Mouse (Mus musculus) ovary, adult 18-20 months (tissue): ENCODE results near the gene Sohlh2.
"Not testable (repeated sequence)": the region's sequence is repeated elsewhere in the genome, so short reads cannot be mapped to it uniquely, and the experiment has no call there.

Experiments
- DNase-seq: peaks from one replicate; pipeline ENCODE4 v3.0.0; 2022; ENCODE audit warnings: low spot score, mixed read lengths

Gene Sohlh2

DNA sequence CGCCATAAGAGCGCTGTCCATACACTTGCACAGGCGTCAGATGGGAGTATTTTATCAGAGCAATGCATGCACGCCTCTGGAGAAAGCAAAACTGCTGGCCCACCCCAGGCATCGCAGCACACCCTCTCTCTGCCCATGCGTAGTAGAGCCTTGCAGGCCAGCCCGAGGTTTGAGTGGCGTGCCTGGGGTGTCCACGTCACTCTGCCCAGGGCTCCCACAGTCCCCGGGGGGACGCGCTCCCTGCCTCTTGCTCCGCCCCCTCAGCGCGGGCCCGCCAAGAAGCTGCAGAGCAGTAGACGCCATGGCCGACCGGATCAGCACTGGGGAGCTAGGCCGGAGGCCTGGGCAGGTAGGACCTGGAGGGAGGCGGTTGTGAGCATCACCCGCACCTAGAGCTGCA is at the start of gene Sohlh2:
Gene Sohlh2 (plus strand): TSS at position 263 of the 400 bp plus-strand sequence.
- DNase-seq, result no peak

DNA sequence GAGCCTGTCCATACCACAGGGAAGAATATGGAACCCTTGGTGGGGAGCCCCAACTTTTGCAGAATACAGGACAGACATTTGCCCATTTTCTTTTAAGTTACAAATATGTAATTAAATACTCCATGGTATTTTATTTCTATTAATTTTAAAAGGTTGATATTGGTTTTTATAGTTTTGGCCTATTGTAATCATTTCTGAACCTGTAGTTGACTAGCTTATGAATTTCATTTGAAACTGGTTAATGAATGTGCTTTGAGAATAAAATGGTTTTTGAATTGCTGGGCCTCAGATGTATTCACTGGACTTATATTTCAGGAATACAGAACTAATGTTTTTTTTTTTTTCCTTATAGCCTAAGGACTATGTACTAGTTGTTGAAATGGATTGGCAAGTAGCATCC is 44.8 kb upstream of the Sohlh2 start, which contains the start of gene Ccdc169:
Gene Ccdc169 (plus strand): TSS at position 301 of the 400 bp plus-strand sequence.
- DNase-seq, result no peak

DNA sequence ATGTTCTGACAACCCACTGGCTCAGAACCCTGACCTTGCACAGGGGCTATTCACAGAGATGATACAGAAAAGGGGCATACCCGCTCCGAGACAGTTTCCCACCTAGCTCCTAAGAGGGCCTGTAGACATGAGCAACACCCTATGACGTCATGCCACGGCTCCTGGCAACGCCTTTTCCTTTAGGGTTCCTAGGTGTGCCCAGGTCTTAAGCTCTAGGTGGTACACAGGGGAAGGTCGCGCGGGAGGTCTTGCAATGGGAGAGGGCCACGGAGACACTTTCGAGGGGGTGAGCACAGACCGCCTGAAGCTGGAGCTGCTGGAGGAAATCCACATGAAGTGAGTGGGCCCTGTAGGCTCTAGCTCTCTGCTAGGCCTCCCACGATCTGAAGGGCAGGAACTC is 42.0 kb upstream of the Sohlh2 start:
- DNase-seq, result no peak

DNA sequence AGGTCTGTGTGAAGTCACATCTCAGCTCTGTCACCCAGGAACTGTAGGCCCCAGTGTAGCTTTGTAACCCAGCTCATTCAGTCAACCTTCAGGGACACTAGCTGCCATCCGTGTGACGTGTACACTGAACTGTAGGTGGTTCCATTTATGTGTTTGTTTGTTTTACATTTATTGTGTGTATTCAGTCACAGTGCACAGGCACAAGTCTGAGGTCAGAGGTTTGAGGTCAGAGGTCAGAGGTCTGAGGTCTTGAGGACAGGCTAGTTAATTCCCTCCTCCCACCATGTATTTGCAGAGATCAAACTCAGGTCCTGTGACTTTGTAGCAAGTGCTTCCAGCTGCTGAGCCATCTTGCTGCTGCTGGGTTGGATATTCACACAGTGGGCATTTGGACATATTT is 40.4 kb upstream of the Sohlh2 start:
- no peak for DNase-seq

DNA sequence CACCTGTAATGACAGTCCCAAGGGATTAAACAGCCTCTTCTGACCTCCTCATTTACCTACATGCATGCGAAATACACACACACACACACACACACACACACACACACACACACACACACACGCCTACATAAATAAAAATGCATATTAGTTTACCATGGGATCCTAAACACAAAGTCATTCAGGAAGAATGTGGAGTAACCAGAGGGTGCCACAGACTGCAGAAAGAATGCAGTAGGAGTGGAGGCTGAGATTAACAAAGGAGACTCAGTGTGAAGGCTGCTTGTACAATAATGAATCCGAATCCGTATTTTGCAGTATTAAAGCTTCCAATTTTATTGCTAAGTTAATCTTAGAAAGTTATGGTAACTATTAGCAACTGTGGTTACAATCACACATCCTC is 36.9 kb upstream of the Sohlh2 start:
- DNase-seq, result no peak

DNA sequence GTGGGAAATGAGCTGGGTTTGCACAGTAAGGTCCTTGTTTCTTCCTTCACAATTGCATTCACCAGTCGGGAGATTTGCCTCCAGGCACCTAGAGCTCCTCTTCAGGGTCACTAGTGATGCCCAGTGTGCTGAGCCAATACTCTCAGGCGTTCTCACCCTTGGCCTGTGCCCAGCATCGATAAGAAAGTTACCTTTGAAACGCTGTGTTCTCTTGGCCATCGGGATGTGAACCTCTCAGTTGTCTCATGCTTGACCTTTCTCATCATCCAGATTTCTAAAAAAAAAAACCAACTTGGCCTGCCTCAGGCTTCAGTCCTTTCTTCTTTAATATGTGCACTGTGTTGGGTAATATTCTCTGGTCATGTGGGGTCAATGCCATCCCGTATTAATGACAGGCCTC is 35.4 kb upstream of the Sohlh2 start:
- peak; percentile 23 for DNase-seq

DNA sequence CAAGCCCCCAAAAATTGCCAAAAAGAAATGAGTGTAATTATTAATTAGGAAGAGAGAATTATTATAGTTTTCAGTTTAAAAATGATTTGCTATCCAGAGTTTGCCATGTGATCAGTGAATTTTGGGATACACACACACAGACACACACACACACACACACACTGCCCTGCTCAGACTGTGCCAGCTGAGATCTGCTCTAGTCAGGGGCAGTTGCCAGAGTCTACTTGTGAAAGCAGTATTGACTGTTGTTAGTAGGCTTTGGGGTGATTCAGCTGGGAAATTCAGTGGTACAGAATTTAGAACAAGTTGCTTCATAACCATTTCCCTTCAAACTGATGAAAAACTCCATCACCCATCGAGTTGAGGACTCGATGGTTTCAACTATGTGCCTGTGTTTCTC is 34.7 kb upstream of the Sohlh2 start:
- no peak for DNase-seq

DNA sequence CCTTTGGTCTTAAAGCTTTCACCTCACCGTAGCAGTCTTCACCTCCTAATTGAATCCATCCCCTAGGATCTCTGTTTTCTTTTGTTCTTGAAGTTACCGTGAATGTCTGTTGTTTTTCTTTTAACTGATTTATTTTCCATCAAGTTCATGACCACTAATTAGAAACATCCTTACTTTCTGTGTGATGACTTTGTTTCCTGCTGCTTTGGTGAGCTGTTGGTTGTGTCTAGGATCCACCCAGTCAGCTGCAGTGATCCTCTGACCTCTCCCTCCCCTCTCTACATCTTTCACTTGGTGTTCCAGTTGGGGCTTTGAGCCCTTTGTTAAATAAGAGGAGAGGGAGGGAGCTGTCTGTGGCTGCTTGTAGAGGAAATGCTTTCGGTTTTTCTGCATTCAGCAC is 33.7 kb upstream of the Sohlh2 start:
- DNase-seq, result no peak

DNA sequence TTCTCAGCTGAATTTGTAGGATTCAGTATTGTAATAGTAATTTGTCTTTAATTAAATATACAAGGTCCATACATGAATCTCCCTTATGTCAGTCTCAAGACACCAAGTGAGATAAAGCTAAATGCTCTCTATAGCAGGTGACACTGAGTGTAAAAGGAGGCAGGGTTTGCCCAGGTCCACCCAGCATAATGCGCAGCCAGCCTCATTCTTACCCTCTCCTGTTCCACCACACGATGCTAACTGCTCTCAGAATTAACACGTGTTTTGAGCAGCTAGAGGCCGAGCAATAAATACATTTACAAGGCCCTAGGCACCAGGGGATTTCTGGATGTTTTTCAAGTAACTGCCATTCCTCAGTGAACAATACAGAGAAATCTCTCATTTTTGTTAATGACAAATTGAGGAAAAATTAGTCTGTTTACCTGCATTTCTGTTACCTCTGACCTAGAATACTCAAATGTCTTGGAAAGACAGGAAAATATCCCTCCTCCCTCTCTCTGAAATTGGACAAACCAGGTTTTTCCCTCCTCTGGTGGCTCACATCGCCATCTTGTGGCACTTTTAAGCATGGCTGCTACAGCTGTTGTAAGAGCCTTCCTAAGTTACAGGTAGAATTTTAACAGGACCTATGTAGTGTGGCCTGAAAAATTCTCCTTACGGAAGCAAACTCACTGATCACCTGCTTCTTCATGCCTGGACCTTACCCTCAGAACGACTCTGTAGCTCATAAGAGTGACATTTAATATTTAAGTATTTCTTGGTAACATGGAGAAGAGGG is 30.0 kb upstream of the Sohlh2 start:
- no peak for DNase-seq

DNA sequence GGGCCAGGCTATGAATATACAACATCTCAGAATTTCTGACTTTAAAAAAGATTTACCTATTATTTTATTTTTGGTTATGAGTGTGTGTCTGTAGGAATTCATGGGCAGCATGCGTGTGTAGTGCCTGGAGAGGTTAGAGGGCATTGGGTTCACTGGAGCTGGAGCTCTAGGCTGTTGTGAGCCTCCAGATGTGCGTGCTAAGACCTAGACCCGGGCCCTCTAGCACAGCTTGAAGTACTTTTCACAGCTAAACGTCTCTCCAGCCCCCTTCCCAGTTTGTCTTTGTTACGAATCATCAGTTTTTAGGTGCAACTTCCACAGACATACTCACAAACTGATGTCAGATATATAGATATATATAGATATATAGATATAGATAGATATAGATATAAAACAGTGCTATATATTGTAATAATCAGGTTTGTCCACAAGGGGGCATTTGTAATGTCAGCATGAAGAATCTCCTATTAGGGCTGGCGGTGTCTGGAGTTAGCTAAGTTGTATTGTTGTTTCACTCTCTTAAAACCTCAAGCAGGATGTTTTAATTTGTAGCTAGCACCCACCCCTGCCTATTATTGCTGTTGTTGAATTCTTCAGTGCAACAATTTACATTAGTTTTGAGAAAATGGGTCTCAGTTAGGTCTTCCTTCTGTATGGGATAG is 29.0 kb upstream of the Sohlh2 start:
- no peak for DNase-seq

DNA sequence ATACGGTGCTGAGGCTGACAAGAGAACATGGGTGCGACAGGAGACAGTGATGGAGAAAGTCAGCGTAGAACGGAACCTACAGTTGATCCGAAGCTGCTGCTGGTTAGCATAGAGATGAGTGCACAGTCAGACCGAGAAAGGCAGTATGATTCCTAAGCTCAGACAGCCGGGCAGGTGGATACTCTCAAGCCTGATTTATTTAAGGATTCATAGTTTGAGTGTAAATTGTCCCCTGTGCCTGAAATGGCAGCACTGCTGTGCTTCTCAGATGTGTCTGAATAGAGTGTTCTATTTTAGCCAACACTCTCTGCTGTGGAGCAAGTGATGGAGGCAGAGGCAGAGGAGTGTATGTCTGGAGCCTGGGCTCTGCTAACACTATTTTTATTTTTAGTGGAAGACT is 27.7 kb upstream of the Sohlh2 start:
- no peak for DNase-seq

DNA sequence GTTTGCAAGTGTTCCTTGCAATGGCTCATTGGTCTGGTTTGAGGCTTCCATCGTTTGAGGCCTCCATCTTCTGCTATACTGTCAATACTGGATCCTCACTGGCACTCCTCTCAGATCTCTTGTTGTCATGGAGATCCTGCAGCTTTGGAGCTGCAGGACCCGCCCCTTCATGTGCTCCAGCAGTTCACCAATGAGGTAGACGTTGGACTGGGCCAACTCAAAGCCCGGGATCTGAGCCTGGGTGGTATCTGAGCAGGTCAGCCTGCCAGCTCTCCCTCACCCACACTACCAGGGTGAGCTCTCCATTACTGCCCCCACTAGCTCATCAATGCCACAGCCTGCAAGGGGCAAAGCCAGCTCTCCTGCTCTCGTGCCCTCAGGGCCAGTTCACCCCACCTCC is 24.4 kb upstream of the Sohlh2 start:
- no peak for DNase-seq

DNA sequence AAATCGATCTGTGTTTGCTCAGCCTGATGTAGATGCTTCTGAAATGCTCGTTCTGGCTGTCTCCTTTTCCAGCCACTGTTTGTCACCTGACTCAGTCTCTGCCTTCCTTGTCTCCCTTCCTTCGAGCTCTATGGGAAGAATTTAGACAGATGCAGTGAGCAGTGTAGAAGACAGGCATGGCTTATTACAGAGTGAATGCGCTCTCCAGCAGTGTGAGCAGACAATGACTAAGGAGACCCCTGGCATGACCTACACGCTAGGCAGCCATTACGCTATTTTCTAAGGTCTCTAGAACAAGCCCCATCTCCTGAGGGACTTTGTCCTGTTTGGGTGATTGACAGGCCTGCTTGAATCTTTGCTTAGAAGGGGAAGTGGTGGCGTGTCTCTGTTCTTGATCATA is 20.7 kb upstream of the Sohlh2 start:
- DNase-seq, result no peak

DNA sequence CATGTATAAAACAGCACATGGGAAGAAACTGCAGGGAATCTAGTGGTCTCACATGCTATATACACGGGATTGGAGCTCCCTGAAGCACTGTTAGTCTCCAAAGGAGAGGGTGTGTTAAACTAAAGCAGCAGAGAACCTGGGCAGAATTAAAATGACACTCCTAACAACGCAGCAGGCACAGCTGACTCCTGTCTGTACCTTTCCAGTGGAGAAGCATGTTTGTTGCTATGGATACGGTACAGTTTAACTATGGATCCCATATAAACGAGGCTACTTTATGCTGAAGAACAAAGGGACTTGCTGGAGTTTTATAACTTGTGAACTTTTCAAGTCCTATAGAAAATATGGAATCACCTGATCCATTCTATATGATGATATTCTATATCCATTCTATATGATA is 18.3 kb upstream of the Sohlh2 start:
- DNase-seq, result no peak

DNA sequence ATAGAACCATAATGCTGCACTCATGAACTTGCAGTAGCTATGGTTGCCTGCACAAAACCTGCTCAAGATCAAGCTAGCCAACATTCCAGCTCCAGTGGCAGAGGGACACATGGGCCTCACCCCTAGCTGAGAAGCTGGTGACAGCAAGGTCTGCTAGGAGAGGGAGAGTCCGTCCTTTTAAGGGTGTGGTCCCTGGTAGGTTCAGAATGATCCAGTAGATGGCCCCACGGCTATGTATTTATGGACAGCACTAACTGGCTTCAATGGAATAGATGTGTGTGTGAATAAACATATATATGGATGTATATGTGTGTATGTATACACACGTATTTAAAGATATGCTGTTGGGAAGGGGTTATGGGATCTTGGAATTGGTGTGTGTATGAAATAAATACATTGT is 9.3 kb upstream of the Sohlh2 start:
- no peak for DNase-seq

DNA sequence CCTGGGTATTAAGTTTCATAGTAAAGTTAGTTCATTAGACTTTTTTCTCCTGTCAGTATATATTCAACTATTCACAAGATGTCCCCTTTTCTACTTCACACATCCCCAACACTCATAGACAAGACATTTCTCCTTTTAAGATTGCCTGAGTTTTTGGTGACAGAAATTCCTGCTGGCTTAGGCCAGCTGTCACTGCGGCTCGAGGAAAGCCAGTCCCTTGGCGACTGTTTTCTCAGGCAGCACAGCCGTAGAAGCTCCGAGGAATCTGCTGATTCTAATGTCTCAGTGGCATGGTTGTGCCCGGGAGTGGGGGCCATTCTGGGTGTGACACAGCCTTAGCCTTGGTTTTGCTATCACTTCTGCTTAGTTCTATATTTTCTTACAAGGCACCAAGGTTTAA is 4.6 kb upstream of the Sohlh2 start:
- no peak for DNase-seq

DNA sequence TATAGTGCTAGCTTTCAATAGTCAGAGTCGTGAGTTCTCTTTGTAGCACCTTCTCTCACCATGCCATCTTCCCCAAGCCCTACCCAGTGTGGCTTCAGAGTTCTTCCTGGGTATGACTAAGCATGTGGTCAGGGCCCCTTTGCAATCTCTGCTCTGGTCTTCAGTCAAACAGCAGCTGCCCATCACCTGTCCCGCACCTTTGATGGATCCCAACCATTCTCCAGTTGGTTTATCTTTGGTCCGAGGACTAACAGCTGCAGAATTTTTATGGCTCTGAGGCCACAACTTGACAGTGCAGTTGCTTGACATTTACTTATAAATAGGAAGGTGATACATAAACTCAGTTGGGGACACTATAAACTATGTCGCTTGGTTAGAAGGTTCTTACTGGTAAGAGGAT is 9.8 kb downstream of the Sohlh2 start:
- no peak for DNase-seq

DNA sequence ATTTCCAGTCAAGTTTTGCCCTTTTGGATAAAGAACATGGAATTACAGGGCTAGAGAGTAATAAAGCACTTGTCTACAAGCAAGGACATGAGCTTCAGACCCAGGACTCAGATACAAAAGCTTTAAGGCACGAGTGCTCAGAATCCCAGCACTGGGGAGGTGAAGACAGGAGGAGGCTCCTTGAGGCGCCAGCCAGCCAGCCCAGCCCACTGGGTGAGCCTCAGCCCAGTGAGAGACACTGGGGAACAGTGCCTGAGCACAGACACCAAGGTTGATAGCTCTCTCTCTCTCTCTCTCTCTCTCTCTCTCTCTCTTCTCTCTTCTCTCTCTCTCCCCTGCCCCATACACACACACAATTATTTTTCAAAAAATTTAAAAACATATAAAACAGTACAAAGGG is 11.5 kb downstream of the Sohlh2 start:
- DNase-seq, result no peak

DNA sequence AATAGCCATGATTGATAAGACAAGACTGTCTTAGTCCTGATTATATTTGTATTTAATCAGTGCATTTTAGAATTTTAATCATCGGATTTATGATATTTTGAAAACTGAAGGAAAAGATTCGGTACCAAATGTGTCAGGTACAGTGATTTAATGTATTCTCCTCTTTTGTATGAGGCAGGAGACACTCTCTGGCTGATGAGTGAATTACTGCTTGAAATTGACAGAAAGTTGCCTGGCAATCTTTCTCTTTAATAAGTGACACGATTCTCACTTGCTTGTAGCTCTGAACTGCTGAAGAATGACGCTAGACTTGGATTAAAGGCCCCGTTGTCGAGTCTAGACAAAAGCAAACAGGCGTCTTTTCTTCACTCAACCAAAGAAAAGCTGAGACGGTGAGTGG is 13.0 kb downstream of the Sohlh2 start:
- no peak for DNase-seq

DNA sequence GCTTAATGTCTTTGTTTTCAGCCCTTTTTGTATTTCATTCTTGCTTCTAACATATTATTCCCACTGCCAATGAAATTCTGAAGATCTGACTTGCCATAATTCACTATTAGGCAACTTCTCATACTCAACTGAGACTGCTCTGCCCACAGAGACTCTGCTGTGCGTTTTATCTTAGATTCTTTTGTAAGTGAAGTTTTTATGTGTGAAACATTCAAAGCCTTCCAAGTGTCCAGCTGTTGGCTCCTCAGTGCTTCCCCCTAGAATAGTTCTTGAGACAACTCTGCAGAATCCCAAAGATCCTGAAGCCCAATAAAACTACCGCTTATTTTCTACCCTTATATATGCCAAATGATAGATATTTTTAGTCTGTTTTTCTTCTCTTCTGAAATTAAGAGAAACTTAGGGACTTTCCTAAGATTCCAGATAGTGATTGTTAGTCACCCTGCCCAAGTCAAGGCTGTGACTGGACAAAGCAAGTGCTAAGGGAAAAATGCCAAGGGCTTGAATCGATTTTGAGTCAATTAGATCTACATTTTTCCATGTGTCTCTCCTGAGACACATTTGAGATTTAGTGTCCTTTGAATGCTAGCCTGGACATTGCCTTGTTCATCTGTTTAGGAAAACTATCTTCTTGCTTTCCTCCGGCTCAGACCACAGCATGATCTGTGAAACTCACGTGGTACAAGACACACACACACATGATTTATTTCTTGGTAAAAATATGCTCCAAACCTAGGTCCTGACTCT is 13.9 kb downstream of the Sohlh2 start:
- DNase-seq, result no peak

DNA sequence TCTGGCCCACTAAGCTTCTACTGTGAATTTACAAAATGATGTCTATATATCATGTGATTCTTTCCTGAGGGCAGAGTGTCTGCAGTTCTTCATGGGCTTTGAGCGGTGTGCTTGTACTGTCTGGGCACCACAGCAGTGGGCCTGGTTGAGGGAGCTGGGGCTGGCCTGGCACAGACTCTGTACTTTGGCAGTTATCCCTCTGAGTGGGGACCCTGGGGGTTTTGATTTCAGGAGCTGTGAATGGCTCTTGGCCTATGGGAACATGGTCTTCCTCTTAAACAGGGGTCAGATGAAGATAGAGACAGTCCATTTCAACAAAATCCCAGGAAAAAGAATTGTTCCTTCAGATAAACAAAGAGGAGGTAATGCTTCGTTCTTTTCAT is 14.5 kb downstream of the Sohlh2 start:
- no peak for DNase-seq

DNA sequence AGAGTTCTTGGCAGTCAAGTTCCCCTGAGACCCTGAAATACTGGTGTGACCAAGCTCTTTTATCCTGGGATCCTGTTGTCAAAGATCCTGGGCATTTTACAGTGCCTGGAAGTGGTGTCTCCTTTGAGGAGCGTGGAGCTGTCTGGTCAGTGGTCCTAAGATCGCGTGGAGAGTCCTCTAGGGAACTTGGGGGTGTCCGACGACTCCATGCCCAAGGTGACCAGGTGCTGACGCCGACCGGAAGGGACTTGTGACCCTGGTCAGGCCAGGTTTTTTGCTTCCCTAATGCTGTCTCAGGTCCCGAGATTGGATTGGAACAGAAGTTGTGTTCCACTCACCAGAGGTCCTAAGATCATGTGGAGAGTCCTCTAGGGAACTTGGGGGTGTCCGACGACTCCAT is 21.8 kb downstream of the Sohlh2 start:
- not testable (repeated sequence) for DNase-seq

DNA sequence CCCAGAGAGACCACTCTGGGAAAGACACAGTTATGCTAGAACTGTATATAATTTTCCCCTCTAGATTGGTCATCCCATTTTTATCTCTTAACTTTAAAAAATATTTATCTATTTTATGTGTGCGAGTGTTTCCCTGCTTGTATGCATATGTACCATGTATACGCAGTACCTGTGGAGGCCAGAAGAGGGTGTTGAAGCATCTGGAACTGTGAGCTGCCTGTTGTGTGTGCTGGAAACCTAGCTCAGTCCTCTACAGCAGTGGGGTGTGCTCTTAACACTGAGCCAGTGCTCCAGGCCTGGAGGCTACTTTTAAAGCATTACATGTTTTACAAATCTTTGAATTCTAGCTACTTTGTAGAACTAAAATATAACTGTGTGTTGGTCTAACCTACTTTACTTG is 24.6 kb downstream of the Sohlh2 start:
- no peak for DNase-seq
